Mouse (Mus musculus) spleen, adult 2 months (tissue): ENCODE data around the gene Rab4b.

ENCODE experiments used
- CTCF ChIP-seq: fragments of 200-500 bp; IDR thresholded peaks from 2 replicates; pipeline ENCODE4 v1.5.1; 2011; ENCODE audit warnings: mild to moderate bottlenecking, inconsistent platforms; ENCODE audit not compliant: insufficient read depth, insufficient read length, insufficient replicate concordance; ENCODE audit errors: extremely low read depth
- POLR2A ChIP-seq: fragments of 200-500 bp; IDR thresholded peaks from 2 replicates; pipeline ENCODE4 v1.6.1; 2011; ENCODE audit warnings: low read depth, low read length, inconsistent platforms

DNA sequence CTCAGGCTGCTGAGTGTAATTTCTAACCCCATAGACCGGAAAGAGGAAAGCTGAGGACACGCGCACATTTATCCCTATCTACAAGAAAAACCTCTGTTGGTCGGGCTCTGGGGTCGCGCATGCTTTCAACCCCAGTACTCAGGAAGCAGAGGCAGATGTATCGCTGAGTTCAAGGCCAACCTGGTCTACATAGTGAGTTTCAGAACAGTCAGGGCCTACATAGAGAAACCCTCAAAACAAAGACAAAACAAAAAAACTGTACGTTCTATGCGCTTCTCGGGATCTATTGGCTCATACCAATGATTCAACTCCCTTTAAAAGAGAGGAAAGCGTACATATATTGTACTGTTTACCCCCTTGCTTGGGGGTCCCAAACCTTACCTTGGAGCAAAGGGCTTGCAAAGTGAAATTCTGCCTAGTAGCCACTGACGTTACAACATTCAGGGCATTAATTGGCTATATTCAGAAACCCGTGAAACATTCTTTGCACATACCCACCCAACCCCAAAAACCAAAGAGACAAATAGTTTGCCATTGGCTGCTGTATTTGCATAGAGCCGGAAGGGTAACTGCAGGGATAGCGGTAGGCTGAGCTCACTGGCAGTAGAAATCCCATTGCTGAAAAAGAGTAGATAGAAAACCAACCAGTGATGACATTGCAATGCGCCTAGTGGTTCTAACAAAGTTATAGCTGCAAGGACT lies 672 bp upstream of the Rab4b start:
- TF ChIP-seq CTCF, result no peak
- no peak for TF ChIP-seq POLR2A
